Mouse (Mus musculus) ES-Bruce4 (cell line): ENCODE measurements at regions not wholly inside any gene's neighbourhood (a gene's known extent, or its start where the extent isn't known, plus 50 kb on each side); places are given as distances from the start of the nearest gene placed in this dataset.
A peak's percentile ranks its signal among the peaks of the same experiment; 100 is the strongest.
"Not testable (repeated sequence)": the region's sequence is repeated elsewhere in the genome, so short reads cannot be mapped to it uniquely, and the experiment has no call there.

Source experiments
- H3K27ac ChIP-seq: 2 replicates; pipeline ENCODE4 v1.5.1; 2012; ENCODE audit warnings: low read length, inconsistent platforms; ENCODE audit not compliant: insufficient read depth
- H3K27me3 ChIP-seq: 2 replicates; pipeline ENCODE4 v1.6.1; 2012; ENCODE audit warnings: mild to moderate bottlenecking, low read length, inconsistent platforms; ENCODE audit not compliant: control insufficient read depth, poor library complexity, insufficient read depth, severe bottlenecking
- H3K36me3 ChIP-seq: 2 replicates; pipeline ENCODE4 v1.6.1; 2012; ENCODE audit warnings: inconsistent platforms, mild to moderate bottlenecking, low read length, moderate library complexity; ENCODE audit not compliant: control insufficient read depth, poor library complexity, insufficient read depth, severe bottlenecking
- H3K4me1 ChIP-seq: one replicate; pipeline ENCODE4 v1.8.1; 2011; ENCODE audit warnings: low read length; ENCODE audit not compliant: control insufficient read depth, insufficient read depth
- H3K4me3 ChIP-seq: 2 replicates; pipeline ENCODE4 v1.5.1; 2011; ENCODE audit warnings: low read depth, mild to moderate bottlenecking, low read length
- H3K9ac ChIP-seq: 2 replicates; pipeline ENCODE4 v1.6.1; 2012; ENCODE audit warnings: low read depth, mild to moderate bottlenecking, inconsistent platforms; ENCODE audit not compliant: poor library complexity, severe bottlenecking
- H3K9me3 ChIP-seq: replicated peaks from 2 replicates; pipeline ENCODE4 v1.6.1; 2012; ENCODE audit warnings: mild to moderate bottlenecking, low read length, inconsistent platforms; ENCODE audit not compliant: control insufficient read depth, poor library complexity, insufficient read depth, severe bottlenecking
- CTCF ChIP-seq: IDR thresholded peaks from one replicate; pipeline ENCODE4 v1.8.1; 2011; ENCODE audit warnings: low read depth, low read length
- EP300 ChIP-seq: IDR thresholded peaks from 2 replicates; pipeline ENCODE4 v1.6.1; 2011; ENCODE audit warnings: low read depth, low read length; ENCODE audit not compliant: insufficient read depth
- POLR2A ChIP-seq: IDR thresholded peaks from one replicate; pipeline ENCODE4 v1.8.1; 2011; ENCODE audit warnings: low read length; ENCODE audit not compliant: insufficient read depth

DNA sequence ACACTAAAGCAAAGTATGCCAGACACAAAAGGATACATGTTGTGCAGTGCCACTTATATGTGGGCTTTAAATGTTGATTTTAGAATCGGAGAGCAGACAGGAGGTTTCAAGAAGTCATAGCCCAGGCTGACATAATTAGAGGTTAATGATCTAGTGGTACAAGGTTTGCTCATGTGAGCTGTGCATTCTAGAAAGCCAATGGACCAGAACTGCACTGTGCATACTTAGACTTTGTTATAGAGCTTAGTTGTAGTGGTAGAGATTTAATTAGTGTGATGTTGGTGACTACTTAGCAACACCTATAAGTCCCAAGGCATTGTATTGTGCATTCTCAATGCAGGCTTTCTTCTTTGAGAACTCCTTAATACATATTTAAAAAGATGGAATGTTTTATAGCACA lies 369.6 kb downstream of the Dok5 start:
- TF ChIP-seq CTCF (no peak), POLR2A (no peak), EP300 (no peak)
- no peaks in the 10 kb centered on the region for H3K9me3 ChIP-seq
- H3K36me3 ChIP-seq = no peaks in the 10 kb centered on the region
- no peak overlapping the region for H3K9ac ChIP-seq
- H3K27me3 ChIP-seq = no peaks in the 10 kb centered on the region
- H3K4me1 ChIP-seq = no peaks in the 10 kb centered on the region
- H3K27ac ChIP-seq = no peak overlapping the region
- H3K4me3 ChIP-seq = no peak overlapping the region

DNA sequence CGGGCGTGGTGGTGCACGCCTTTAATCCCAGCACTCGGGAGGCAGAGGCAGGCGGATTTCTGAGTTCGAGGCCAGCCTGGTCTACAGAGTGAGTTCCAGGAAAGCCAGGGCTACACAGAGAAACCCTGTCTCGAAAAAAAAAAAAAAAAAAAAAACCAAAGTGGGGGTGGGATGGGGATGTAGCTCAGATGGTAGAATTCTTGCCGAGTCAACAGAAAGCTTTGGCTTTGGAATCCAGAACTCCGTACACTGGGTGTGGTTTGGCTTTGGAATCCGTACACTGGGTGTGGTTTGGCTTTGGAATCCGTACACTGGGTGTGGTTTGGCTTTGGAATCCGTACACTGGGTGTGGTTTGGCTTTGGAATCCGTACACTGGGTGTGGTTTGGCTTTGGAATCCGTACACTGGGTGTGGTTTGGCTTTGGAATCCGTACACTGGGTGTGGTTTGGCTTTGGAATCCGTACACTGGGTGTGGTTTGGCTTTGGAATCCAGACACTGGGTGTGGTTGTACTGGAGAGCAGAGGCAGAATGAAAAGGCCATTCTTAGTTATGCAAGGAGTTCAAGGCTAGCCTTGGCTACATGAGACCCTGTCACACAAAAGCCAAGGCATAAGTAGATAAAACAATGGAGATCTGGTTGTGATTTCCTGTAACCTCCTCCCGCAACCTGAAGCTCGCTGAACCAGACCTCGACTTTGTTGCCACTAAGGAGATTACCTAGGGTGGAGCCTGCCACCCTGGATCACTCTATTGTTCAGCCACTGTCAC lies 388.6 kb downstream of the Dok5 start:
- not testable (repeated sequence) for H3K27me3 ChIP-seq, H3K9ac ChIP-seq

DNA sequence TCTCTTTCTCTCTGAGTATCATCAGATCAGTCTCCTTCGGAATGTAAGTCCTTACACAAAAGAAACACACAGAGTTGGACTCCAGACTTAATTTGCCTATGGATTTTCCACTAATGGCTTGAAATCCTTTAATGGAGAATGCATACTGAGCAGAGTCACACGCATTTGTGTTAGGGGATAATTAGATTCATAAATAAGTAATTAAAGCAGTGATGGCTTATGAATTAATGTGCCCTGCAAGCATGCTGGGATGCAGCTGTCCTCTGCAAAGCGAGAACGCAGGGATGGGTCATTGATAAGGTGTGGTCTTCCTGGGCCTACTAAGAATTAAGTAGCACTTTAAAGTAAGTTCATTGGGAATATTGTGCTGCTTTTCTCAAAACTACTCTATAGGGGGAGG lies 403.2 kb downstream of the Dok5 start:
- Histone ChIP-seq H3K4me1 (no peaks in the 10 kb centered on the region), H3K27ac (no peak overlapping the region), H3K36me3 (no peaks in the 10 kb centered on the region), H3K4me3 (no peak overlapping the region), H3K9ac (no peak overlapping the region), H3K9me3 (peaks cover 7% of the 10 kb centered on the region; the same call in 1 of the 2 replicates), H3K27me3 (no peaks in the 10 kb centered on the region)
- TF ChIP-seq POLR2A = no peak
- no peak for TF ChIP-seq CTCF
- TF ChIP-seq EP300 = no peak

More for the DNA sequence above, 388.6 kb downstream of the Dok5 start:
- not testable (repeated sequence) for H3K4me3 ChIP-seq, H3K4me1 ChIP-seq, H3K36me3 ChIP-seq
- Histone ChIP-seq H3K9me3 (peaks cover 22% of the 10 kb centered on the region), H3K27ac (peak overlapping the region; percentile 57)
